Mouse (Mus musculus) bone marrow, adult 2 months (tissue): ENCODE measurements around the gene Gata3.

ENCODE experiments used
- CTCF ChIP-seq: fragments of 200-500 bp; IDR thresholded peaks from 2 replicates; pipeline ENCODE4 v1.5.1; 2011; ENCODE audit warnings: low read length, control low read depth; ENCODE audit not compliant: control insufficient read depth, insufficient read depth
- POLR2A ChIP-seq: fragments of 200-500 bp; IDR thresholded peaks from 2 replicates; pipeline ENCODE4 v1.6.1; 2011; ENCODE audit warnings: low read depth, mild to moderate bottlenecking, control low read depth, low read length, borderline replicate concordance; ENCODE audit not compliant: control insufficient read depth

DNA sequence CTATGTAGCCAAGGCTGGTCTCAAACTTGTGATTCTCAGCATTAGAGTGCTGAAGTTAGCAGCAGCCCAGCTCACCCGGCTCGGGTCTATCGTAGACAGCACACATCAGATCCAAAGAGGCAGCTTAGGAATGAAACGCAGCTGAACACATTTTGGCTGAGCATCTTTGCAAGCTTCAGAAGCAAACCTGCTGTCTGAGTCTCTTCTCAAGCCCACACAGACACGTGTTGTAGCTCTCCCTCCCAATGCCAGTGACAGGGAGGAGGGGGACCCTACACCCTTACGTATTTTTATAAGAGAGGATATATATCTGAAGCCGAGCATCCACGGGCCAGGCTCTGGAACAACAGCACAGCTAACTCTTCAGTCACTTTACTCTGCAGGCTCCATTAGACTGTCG, 27.8 kb upstream of the Gata3 start:
- TF ChIP-seq POLR2A (no peak), CTCF (no peak)
